Mouse (Mus musculus) heart, postnatal 0 days (tissue): ENCODE measurements around the gene Ace2.

ENCODE experiments used
- CTCF ChIP-seq: IDR thresholded peaks from 2 replicates; pipeline ENCODE4 v1.5.1; 2016; ENCODE audit warnings: antibody characterized with exemption, control low read depth, low read depth
- EP300 ChIP-seq: IDR thresholded peaks from 2 replicates; pipeline ENCODE4 v1.6.1; 2016; ENCODE audit warnings: antibody characterized with exemption, low read depth

DNA sequence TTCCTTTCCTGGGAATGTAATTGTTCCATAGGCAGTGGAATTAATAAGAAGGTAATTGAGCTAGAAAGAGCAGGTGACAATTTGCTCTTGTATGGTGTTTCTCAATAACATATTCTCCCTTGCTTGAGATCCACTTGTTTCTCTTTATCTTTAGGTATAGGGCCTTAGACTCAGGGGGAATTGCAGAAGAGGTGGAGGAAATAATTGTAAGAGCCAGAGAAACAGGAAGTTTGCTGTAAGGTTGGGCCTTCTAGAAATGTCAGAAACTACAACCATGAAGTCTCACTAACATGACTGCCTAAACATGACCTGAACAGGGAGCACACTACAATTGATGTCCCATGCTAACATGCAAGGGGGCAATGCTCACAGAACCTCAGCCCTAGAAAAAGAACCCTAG, 50.7 kb downstream of the Ace2 start:
- no peak for TF ChIP-seq EP300
- TF ChIP-seq CTCF = no peak
